Mouse (Mus musculus) MEL (cell line): ENCODE data around the gene Itpr2.

Source experiments
- CHD2 ChIP-seq: IDR thresholded peaks from 2 replicates; pipeline ENCODE4 v1.6.1; 2011; ENCODE audit warnings: low read length, improper control_type of control experiment
- CTCF ChIP-seq, 3 experiments: IDR thresholded peaks in 2 of 3; conservative IDR thresholded peaks in 1 of 3; 2 replicates each; pipeline ENCODE4 v1.5.1; 2011 to 2012; ENCODE audit warnings: low read length in 3 of 3, low read depth in 2 of 3, mild to moderate bottlenecking in 2 of 3, improper control_type of control experiment in 1 of 3, inconsistent platforms in 1 of 3, mixed read lengths in 1 of 3, moderate library complexity in 1 of 3; ENCODE audit not compliant: control insufficient read depth in 1 of 3, insufficient read depth in 1 of 3, poor library complexity in 1 of 3, severe bottlenecking in 1 of 3
- ELF1 ChIP-seq: IDR thresholded peaks from 2 replicates; pipeline ENCODE4 v1.6.1; 2014; ENCODE audit warnings: low read depth, mild to moderate bottlenecking, inconsistent platforms, low read length, improper control_type of control experiment, moderate library complexity
- JUND ChIP-seq: IDR thresholded peaks from 2 replicates; pipeline ENCODE4 v1.6.1; 2011; ENCODE audit warnings: low read depth, mild to moderate bottlenecking, improper control_type of control experiment, low read length
- MAX ChIP-seq: IDR thresholded peaks from 2 replicates; pipeline ENCODE4 v1.6.1; 2011; ENCODE audit warnings: low read length, improper control_type of control experiment
- MXI1 ChIP-seq: IDR thresholded peaks from 2 replicates; pipeline ENCODE4 v1.6.1; 2011; ENCODE audit warnings: mild to moderate bottlenecking, low read depth, low read length, improper control_type of control experiment
- MYC ChIP-seq: IDR thresholded peaks from 2 replicates; pipeline ENCODE4 v1.6.1; 2011; ENCODE audit warnings: low read depth, mild to moderate bottlenecking, low read length, improper control_type of control experiment, moderate library complexity
- POLR2A ChIP-seq, 2 experiments: IDR thresholded peaks; 2 replicates each; pipeline ENCODE4 v1.6.1; 2011 to 2012; ENCODE audit warnings: low read length in 2 of 2, mild to moderate bottlenecking in 2 of 2, control low read depth in 1 of 2, improper control_type of control experiment in 1 of 2, low read depth in 1 of 2, moderate library complexity in 1 of 2; ENCODE audit not compliant: control insufficient read depth in 1 of 2, insufficient read depth in 1 of 2, poor library complexity in 1 of 2
- POLR2AphosphoS2 ChIP-seq: IDR thresholded peaks from 2 replicates; pipeline ENCODE4 v1.6.1; 2011; ENCODE audit warnings: low read length, improper control_type of control experiment

DNA sequence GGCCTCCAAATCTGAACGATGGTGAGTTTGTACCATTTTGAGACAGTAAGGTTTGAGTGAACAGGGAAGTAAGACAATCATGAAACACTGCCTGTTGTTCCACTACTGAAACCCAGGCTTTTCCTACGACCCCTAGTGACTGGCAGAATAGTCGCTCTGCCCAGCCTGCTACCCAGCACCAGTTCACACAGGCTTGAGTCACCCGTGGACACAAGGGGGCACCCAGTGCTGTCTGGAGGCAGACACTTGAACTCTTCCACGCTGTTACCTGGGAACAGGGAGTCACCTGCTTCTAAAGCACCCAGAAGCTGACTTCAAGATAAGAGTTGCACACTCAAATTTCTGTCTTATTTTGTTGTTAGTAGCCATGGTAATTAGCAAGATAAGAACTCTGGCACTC lies 213.8 kb downstream of the Itpr2 start:
- TF ChIP-seq POLR2A (IDR thresholded peaks at IDR 0.05; ENCODE audit: control insufficient read depth in 1 of 2, insufficient read depth in 1 of 2, low read depth in 1 of 2, low read length in 2 of 2, poor library complexity in 1 of 2) = no peak
- TF ChIP-seq JUND = no peak
- no peak for TF ChIP-seq CHD2
- no peak for TF ChIP-seq POLR2AphosphoS2
- no peak for TF ChIP-seq CTCF (IDR thresholded peaks at IDR 0.05 in 2 of 3, conservative IDR thresholded peaks at IDR 0.05 in 1 of 3; ENCODE audit: control insufficient read depth in 1 of 3, insufficient read depth in 1 of 3, low read depth in 2 of 3, low read length in 3 of 3, poor library complexity in 1 of 3, severe bottlenecking in 1 of 3)
- no peak for TF ChIP-seq MAX
- no peak for TF ChIP-seq MYC
- no peak for TF ChIP-seq MXI1
- TF ChIP-seq ELF1 = no peak
